Mouse (Mus musculus) E14TG2a.4 (cell line): ENCODE results near the gene Cbl.

Experiments used
- H3K27me3 ChIP-seq: 2 replicates; pipeline ENCODE4 v1.6.1; 2014; ENCODE audit warnings: low read length, control low read depth; ENCODE audit not compliant: insufficient read depth
- H3K36me3 ChIP-seq: 2 replicates; pipeline ENCODE4 v1.6.1; 2014; ENCODE audit warnings: low read length, control low read depth; ENCODE audit not compliant: insufficient read depth
- H3K4me1 ChIP-seq: replicated peaks from 2 replicates; pipeline ENCODE4 v1.6.1; 2014; ENCODE audit warnings: low read depth, low read length, control low read depth
- H3K4me3 ChIP-seq: replicated peaks from 2 replicates; pipeline ENCODE4 v1.5.1; 2014; ENCODE audit warnings: mild to moderate bottlenecking, low read length
- H3K9me3 ChIP-seq: 2 replicates; pipeline ENCODE4 v1.6.1; 2014; ENCODE audit warnings: low read length, control low read depth
- CTCF ChIP-seq: conservative IDR thresholded peaks from 2 replicates; pipeline ENCODE4 v1.5.1; 2014; ENCODE audit warnings: low read length
- NANOG ChIP-seq: IDR thresholded peaks from 2 replicates; pipeline ENCODE4 v1.6.1; 2014; ENCODE audit warnings: borderline replicate concordance, low read length, mixed read lengths
- POU5F1 ChIP-seq: IDR thresholded peaks from 2 replicates; pipeline ENCODE4 v1.6.1; 2014; ENCODE audit warnings: low read length, borderline replicate concordance

Gene Cbl

GRCm38 (mm10) chr9:44094737-44095136 is 139.1 kb downstream of the Cbl start:
- no peak for TF ChIP-seq NANOG
- no peak for TF ChIP-seq POU5F1
- TF ChIP-seq CTCF, result no peak
- peaks cover 34% of the 10 kb centered on the region for H3K36me3 ChIP-seq
- H3K4me1 ChIP-seq, result peaks cover 56% of the 10 kb centered on the region
- H3K4me3 ChIP-seq, result no peak overlapping the region
- H3K27me3 ChIP-seq, result no peaks in the 10 kb centered on the region
- no peaks in the 10 kb centered on the region for H3K9me3 ChIP-seq

GRCm38 (mm10) chr9:44093612-44094503 is 140.0 kb downstream of the Cbl start:
- Histone ChIP-seq H3K4me3 (no peak overlapping the region), H3K27me3 (0 out of 2 replicates have a peak, but pooled peaks cover 6% of the 10 kb centered on the region)
- TF ChIP-seq CTCF (peak; percentile 86), NANOG (no peak), POU5F1 (no peak)

More at GRCm38 (mm10) chr9:44093612-44094503, 140.0 kb downstream of the Cbl start:
- H3K4me1 ChIP-seq, result peaks cover 64% of the 10 kb centered on the region
- H3K9me3 ChIP-seq, result no peaks in the 10 kb centered on the region
- H3K36me3 ChIP-seq, result peaks cover 34% of the 10 kb centered on the region
